Mouse (Mus musculus): ENCODE measurements at regions not wholly inside any gene's neighbourhood (a gene's known extent, or its start where the extent isn't known, plus 50 kb on each side); places are given as distances from the start of the nearest gene placed in this dataset.
"Not testable (repeated sequence)": the region's sequence is repeated elsewhere in the genome, so short reads cannot be mapped to it uniquely, and the experiment has no call there.

DNA sequence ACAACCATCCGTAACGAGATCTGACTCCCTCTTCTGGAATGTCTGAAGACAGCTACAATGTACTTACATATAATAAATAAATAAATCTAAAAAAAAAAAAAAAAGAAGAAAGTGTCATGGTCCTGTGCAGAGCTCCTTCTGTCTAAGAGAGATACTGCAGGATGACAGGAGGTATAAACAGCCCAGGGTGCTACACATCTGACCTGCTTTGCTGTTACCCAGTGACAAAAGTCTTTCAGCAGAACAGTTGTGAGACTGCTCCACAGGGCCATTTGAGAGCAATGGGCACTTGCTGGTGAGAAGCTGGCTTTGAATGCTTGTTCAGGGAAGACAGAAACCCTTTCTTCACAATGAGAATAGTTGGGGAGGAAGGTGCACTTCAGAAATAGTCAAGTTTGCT lies 102.9 kb upstream of the Ctso start:
- no peak overlapping the region for H3K4me2 ChIP-seq (ENCODE audit: low read length)
- no peaks in the 10 kb centered on the region for H3K36me3 ChIP-seq (ENCODE audit: control insufficient read depth, insufficient read depth)
- H3K9ac ChIP-seq (replicated peaks; ENCODE audit: low read depth, low read length), result no peak overlapping the region
- ATAC-seq, result peak; percentile 27
- WGBS, result no CpG with 5 or more reads among the region's 2 CpGs
- no peaks in the 10 kb centered on the region; the same call in 1 of the 2 replicates for H3K4me1 ChIP-seq (replicated peaks; ENCODE audit: control insufficient read depth, insufficient read depth, low read length)
- no peaks in the 10 kb centered on the region for H3K9me3 ChIP-seq (ENCODE audit: control insufficient read depth, low read length)
- H3K27ac ChIP-seq (ENCODE audit: low read length), result no peak overlapping the region
- no peaks in the 10 kb centered on the region for H3K27me3 ChIP-seq (replicated peaks; ENCODE audit: control insufficient read depth, insufficient read depth, low read length)
- H3K4me3 ChIP-seq (replicated peaks; ENCODE audit: low read length), result no peak overlapping the region

DNA sequence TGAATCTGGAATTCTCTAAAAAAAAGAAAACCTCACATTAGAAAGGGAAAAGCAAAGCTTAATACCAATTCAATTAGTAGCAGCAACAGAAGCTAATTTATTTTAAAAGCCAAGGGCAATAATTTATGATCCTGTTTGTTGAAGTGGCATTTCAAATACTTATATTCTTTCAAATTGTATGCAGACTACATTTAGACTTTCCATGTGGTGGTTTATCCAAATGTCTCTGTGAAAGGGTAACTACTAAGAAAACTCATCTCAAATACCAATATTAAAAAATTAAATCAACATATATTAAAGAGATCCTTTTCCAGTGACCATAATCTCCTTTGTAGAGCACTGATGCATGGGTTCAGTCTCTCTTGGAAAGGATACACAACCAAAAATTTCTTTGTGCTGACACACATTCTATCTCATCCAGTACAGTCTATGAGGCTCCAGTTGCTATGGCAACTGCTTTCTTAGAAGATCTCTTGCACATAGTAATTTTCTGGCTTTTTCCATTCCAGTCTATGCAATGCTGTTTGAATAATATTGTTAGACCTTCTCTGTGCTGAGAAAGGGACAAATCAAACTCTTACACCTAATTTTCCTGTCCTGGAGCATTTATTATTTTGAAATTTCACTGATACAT lies 102.3 kb upstream of the Ctso start:
- no peaks in the 10 kb centered on the region; the same call in 1 of the 2 replicates for H3K4me1 ChIP-seq (replicated peaks; ENCODE audit: control insufficient read depth, insufficient read depth, low read length)
- H3K9ac ChIP-seq (replicated peaks; ENCODE audit: low read depth, low read length), result no peak overlapping the region
- peak; percentile 98 for ATAC-seq
- no peak overlapping the region; the same call in 1 of the 2 replicates for H3K27ac ChIP-seq (ENCODE audit: low read length)
- H3K4me3 ChIP-seq (replicated peaks; ENCODE audit: low read length), result no peak overlapping the region
- H3K9me3 ChIP-seq (ENCODE audit: control insufficient read depth, low read length), result no peaks in the 10 kb centered on the region
- H3K27me3 ChIP-seq (replicated peaks; ENCODE audit: control insufficient read depth, insufficient read depth, low read length), result no peaks in the 10 kb centered on the region
- H3K4me2 ChIP-seq (ENCODE audit: low read length), result no peak overlapping the region
- no peaks in the 10 kb centered on the region for H3K36me3 ChIP-seq (ENCODE audit: control insufficient read depth, insufficient read depth)

DNA sequence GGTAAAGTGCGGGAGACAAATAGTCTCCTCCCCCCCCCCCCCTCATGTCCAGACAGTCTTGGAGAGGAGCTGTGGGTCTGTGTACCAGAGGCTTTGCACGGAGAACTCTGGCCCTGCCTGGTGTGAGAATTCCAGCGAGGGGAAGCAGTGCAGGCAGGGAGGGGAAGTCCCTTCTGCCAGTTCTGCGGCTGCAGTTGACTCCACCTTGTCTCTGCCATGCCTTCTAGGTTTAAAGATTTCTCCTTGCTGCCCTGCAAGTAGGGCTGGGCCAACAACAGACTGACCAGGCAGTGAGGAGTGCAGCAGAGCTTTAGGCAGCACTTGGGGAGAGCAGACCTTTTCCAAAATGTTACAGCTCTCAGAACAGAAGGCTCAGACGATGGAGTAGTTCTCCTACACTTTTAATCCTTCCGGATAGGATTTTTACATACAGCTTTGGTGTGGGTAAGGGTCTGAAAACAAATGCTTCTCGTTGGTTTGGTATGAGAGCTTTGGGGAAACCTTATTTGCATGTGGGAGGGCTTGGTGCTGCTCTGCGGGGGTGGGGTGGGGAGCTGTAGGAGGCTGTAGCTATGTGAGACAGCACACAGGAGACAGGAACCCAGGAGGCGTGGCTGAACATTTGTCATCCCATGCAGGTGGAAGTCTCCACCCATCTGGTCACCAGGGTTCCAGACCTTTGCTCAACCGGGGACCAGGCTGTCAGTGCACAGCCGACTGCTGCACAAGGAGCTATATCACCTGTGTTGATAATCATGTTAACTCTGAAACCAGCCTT lies 96.8 kb upstream of the Ctso start:
- H3K27ac ChIP-seq (ENCODE audit: low read length), result no peak overlapping the region
- ATAC-seq, result peak; percentile 50; the same call in 1 of the 2 replicates
- H3K36me3 ChIP-seq (ENCODE audit: control insufficient read depth, insufficient read depth), result no peaks in the 10 kb centered on the region
- no peaks in the 10 kb centered on the region for H3K4me1 ChIP-seq (replicated peaks; ENCODE audit: control insufficient read depth, insufficient read depth, low read length)
- H3K9ac ChIP-seq (replicated peaks; ENCODE audit: low read depth, low read length), result no peak overlapping the region
- H3K9me3 ChIP-seq (ENCODE audit: control insufficient read depth, low read length), result no peaks in the 10 kb centered on the region
- H3K27me3 ChIP-seq (replicated peaks; ENCODE audit: control insufficient read depth, insufficient read depth, low read length), result no peaks in the 10 kb centered on the region
- no peak overlapping the region for H3K4me3 ChIP-seq (replicated peaks; ENCODE audit: low read length)
- WGBS, result 17% methylated on average over 11 of the region's 11 CpGs
- no peak overlapping the region for H3K4me2 ChIP-seq (ENCODE audit: low read length)

DNA sequence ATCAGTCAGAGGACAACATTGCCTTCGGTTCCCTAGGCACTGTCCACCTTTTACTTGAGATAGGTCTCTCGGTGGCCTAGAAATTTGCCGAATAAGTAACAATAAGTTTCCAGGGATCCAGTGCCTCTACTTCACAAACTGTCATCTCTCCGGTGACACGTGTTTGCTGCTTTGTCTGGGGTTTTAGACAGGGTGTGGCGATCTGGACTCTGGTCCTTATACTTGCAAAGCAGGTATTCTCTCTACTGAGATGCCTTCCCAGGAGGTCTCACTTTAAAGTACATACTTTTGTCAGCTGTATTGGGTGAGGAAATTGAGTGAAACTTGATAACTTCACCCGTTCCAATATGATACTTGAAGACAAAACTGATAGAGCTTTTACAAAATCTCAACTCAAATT lies 95.9 kb upstream of the Ctso start:
- ATAC-seq, result no peak
- no peak overlapping the region for H3K4me3 ChIP-seq (replicated peaks; ENCODE audit: low read length)
- 89% methylated on average over 7 of the region's 7 CpGs for WGBS
- no peak overlapping the region for H3K4me2 ChIP-seq (ENCODE audit: low read length)
- no peaks in the 10 kb centered on the region for H3K4me1 ChIP-seq (replicated peaks; ENCODE audit: control insufficient read depth, insufficient read depth, low read length)
- H3K27me3 ChIP-seq (replicated peaks; ENCODE audit: control insufficient read depth, insufficient read depth, low read length), result no peaks in the 10 kb centered on the region
- H3K36me3 ChIP-seq (ENCODE audit: control insufficient read depth, insufficient read depth), result no peaks in the 10 kb centered on the region
- no peak overlapping the region for H3K9ac ChIP-seq (replicated peaks; ENCODE audit: low read depth, low read length)
- H3K27ac ChIP-seq (ENCODE audit: low read length), result no peak overlapping the region
- H3K9me3 ChIP-seq (ENCODE audit: control insufficient read depth, low read length), result no peaks in the 10 kb centered on the region

DNA sequence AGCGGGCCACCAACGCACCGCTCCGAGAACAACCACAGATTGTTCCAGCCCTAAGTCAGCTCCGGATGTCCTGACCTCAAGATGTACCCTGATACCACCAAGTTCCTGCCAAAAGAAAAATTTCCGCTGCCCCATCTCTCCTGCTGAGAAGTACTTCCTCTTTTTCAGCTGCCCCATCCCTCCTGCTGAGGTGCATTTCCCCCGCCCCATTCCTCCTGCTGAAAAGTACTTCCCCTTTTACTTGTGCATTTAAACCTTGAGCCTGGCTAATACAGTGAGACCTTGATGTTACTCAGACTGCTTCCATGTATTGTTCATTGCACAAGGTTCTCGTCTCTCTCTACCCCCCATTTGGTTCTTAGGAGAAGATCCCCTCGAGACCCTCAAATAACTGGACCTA lies 94.3 kb upstream of the Ctso start:
- H3K27ac ChIP-seq (ENCODE audit: low read length); ATAC-seq; H3K36me3 ChIP-seq (ENCODE audit: control insufficient read depth, insufficient read depth); H3K9me3 ChIP-seq (ENCODE audit: control insufficient read depth, low read length); H3K27me3 ChIP-seq (replicated peaks; ENCODE audit: control insufficient read depth, insufficient read depth, low read length); H3K4me1 ChIP-seq (replicated peaks; ENCODE audit: control insufficient read depth, insufficient read depth, low read length); H3K4me2 ChIP-seq (ENCODE audit: low read length); H3K9ac ChIP-seq (replicated peaks; ENCODE audit: low read depth, low read length); H3K4me3 ChIP-seq (replicated peaks; ENCODE audit: low read length): not testable (repeated sequence)
- 92% methylated on average over 9 of the region's 9 CpGs for WGBS

DNA sequence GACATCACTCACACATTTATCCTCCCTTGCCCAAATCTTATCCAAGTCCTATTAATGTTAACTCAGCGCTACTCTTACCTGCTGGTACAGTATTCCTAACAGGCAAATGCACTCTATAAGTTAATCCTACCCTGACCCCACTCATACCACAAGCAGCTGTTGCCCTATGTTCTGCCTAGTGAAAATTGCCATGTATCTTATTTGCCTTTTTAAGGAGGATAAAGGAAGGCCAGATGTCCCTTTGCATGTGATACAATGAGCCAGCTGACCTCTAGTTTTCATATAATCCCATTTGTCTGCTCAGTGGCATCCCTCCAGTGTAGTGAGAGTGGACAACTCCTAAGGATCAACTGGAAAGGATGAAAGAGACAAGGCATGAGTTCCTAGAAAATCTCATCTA lies 67.9 kb upstream of the Ctso start:
- ATAC-seq, result no peak
- 90% methylated on average over 1 of the region's 1 CpGs for WGBS
- no peak overlapping the region for H3K4me3 ChIP-seq (replicated peaks; ENCODE audit: low read length)

More for the DNA sequence above, 67.9 kb upstream of the Ctso start:
- Histone ChIP-seq H3K27me3 (replicated peaks; ENCODE audit: control insufficient read depth, insufficient read depth, low read length) (no peaks in the 10 kb centered on the region), H3K36me3 (ENCODE audit: control insufficient read depth, insufficient read depth) (no peaks in the 10 kb centered on the region), H3K9me3 (ENCODE audit: control insufficient read depth, low read length) (no peaks in the 10 kb centered on the region), H3K4me1 (replicated peaks; ENCODE audit: control insufficient read depth, insufficient read depth, low read length) (no peaks in the 10 kb centered on the region), H3K27ac (ENCODE audit: low read length) (no peak overlapping the region), H3K4me2 (ENCODE audit: low read length) (no peak overlapping the region), H3K9ac (replicated peaks; ENCODE audit: low read depth, low read length) (no peak overlapping the region)

Measured in forebrain, embryonic 16.5 days (tissue).